Mouse (Mus musculus): ENCODE measurements at regions not wholly inside any gene's neighbourhood (a gene's known extent, or its start where the extent isn't known, plus 50 kb on each side); places are given as distances from the start of the nearest gene placed in this dataset.

GRCm38 (mm10) chr11:112991862-112992261 is 209.8 kb downstream of the Sox9 start:
- TF ChIP-seq CTCF (IDR thresholded peaks at IDR 0.05) (no peak), EP300 (IDR thresholded peaks at IDR 0.05) (no peak)

Measured in lung, postnatal 0 days (tissue).